Mouse (Mus musculus) olfactory bulb, adult 2 months (tissue): ENCODE data around the gene Wnt2.

Experiments
- CTCF ChIP-seq: fragments of 200-500 bp; IDR thresholded peaks from 2 replicates; pipeline ENCODE4 v1.5.1; 2012; ENCODE audit warnings: low read depth, mild to moderate bottlenecking, low read length, moderate library complexity; ENCODE audit not compliant: insufficient read depth
- POLR2A ChIP-seq: fragments of 200-500 bp; IDR thresholded peaks from 2 replicates; pipeline ENCODE4 v1.6.1; 2012; ENCODE audit warnings: mild to moderate bottlenecking, low read depth, low read length, moderate library complexity; ENCODE audit not compliant: insufficient read depth

DNA sequence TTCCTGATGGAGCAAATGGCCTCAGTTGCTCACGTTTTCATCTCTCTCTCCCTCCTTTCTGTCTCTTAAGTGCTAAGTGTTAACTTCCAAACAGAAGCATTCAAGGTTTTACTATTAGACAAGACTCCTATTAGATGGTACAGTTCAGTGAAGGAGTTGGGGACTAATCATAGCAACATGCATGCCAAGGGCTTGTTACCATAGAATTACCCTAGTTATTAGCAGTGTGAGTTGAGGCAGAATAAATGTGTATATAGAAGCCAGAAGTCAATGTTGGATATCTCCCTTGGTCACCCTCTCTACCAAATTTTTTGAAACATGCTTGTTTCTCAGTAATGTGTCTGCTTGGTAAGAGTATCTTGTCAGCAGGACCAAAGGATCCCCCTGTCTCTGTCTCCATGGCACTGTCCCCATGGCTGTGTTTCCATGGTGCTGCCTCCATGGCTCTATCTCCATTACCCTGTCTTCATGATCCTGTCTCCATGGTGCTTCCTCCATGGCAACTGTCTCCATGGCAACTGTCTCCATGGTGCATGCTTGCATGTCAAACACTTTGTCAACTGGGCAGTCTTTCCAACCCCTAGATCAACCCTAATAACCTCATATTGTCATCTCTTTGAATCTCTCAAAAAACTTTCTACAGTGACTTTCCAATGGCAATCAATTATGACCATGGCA lies 61.8 kb downstream of the Wnt2 start:
- no peak for TF ChIP-seq CTCF
- no peak for TF ChIP-seq POLR2A
